Mouse (Mus musculus) gastrocnemius, postnatal 36 days (tissue): Measurements from ENCODE around the gene Fam186b. TPM values are rescaled to one million over a fixed set of nuclear protein-coding genes. Genes with fewer than 3 reads are reported as not detected.

Experiments
- DNase-seq, 2 experiments: peaks; one replicate each; pipeline ENCODE4 v3.0.0; 2022
- intact Hi-C: fragments of 180-260 bp; cut with DNase I; formaldehyde crosslinking; loops from one replicate; pipeline ENCODE4 v1.15.1; 2025
- total RNA-seq, 2 experiments: library from RNA; stranded (reverse); gene quantifications; 2 replicates each; pipeline ENCODE4 v1.2.3; 2021

Fam186b gene
- total RNA-seq, 2 experiments from 2014 or later, result not detected

GRCm38 (mm10) chr15:99231998-99232397, 63.7 kb downstream of the Fam186b start:
- intact Hi-C loops, result no loop called here
- DNase-seq, result no peak

DNA sequence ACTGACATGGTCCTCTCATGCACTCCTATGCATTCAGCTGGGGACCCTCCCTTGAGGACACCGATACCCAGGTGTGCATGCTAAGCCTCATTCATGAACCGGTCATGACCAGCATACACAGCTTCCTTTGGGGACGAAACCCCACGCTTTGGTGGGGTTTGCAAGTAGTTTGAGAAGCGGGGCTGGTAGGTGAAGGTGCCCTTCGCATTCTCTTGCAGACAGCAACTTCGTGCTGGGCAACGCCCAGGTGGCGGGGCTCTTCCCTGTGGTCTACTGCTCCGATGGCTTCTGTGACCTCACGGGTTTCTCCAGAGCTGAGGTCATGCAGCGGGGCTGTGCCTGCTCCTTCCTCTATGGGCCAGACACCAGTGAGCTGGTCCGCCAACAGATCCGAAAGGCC, 69.6 kb downstream of the Fam186b start:
- intact Hi-C loops, result no loop called here
- no peak for DNase-seq

DNA sequence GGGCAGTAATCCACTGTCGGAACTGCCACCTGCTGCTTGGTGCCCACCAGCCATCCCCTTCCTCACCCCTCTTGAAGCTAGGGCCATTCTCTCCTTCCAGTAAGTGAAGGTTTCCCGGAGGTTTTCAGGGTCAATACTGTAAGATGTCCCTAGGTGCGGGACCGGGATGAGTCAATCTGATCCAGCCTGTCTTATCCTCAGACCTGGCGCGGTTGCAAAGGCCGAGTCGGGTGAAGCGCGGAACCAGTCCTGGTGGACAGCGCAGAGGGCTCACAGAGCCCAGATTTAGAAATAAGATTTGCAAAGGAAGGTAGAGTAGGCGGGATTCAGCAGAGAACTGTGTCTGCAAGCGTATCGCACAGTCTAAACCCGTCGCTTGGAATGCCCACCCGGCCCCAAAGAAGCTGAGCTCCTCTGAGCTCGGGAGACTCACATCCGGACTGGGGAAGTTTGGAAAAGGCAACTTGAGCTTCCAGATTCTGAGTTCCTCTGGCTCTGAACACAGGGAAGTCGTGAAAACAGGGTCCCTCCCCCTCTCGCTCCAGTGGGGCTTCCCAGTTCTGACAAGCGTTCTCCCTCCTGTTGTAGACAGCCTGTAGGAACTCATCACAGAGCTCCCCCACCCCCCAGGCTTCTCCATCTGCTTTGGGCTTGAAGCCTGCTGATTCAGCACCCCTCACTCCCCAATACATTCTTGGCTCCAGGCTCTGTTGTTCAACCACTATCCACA, 70.4 kb downstream of the Fam186b start:
- no peak for DNase-seq
- intact Hi-C loops, result no loop called here

- DNase-seq, result peak in 1 of 2 experiments; percentile 34
Measured at GRCm38 (mm10) chr15:99224208-99224911, 71.3 kb downstream of the Fam186b start, which contains the start of gene Kcnh3. Gene Kcnh3, plus strand, starts transcription at chr15:99224861.

DNA sequence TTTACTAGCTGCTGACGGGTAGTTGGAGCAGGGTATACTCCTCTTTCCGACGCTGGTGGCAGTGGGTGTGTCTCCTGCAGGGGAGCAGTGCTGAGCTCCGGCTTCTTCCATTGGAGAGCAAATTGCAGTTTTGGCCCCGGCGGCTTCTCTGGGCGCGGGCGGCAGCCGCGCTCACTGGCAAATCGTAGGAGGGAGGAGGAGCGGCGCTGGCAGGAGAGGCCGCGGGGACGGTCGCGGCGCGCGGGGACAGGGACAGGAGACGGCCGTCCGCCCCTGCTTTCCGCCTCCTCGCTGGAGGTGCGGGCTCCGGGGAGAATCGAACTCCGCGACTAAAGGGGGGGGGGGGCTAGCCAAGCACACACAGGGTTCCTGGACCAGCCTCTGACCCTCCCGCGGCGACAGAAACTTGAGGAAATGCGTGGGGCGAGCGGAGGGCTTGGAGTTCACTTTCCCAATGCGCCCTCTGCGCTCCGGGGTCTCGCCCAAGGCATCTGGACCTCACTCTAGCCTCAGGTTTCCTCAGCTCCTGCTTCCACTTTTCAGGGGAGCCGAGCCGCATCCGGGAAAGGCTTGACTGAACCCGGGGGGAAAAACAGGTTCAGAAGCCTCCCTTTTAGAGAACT, 72.0 kb downstream of the Fam186b start:
- intact Hi-C loops, result no loop called here
- no peak for DNase-seq

More at GRCm38 (mm10) chr15:99224208-99224911, 71.3 kb downstream of the Fam186b start, which contains the start of gene Kcnh3:
- intact Hi-C loops, result no loop called here

DNA sequence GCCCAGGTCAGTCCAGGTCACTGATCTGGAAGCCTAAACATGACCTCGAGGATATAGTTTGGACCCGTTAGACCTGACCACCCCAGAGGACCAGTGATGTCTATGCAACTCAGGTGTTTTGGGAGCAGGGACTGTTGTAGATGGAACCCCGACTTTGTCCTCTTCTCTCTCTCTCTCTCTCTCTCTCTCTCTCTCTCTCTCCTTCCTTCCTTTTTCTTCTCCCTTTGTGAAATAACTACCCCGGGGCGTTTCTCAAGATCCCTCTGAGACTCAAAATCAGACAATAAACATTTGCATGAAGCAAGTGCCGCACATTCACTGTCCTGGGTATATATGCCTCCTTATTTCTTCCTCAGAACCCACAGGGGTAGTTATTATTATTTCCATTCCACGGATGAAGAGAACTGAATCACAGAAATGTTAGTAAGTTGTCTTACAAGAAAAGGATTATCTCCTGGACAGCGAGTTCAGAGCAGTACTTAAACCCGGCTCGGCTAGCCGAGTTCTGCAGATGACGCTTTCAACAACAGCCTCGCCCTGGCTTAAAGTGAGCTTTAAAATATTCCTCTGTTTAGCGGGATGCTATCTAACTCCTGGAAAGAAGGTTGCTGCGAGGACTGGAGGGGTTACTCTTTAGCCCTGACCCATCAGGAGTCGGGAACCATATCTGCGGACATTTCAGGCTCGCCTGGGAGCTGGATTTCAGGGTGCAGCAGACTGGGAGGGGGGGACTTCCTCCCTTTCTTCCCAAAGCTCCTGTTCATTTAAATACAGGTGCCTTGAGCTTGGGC, 72.7 kb downstream of the Fam186b start:
- DNase-seq, result no peak
- intact Hi-C loops, result no loop called here

DNA sequence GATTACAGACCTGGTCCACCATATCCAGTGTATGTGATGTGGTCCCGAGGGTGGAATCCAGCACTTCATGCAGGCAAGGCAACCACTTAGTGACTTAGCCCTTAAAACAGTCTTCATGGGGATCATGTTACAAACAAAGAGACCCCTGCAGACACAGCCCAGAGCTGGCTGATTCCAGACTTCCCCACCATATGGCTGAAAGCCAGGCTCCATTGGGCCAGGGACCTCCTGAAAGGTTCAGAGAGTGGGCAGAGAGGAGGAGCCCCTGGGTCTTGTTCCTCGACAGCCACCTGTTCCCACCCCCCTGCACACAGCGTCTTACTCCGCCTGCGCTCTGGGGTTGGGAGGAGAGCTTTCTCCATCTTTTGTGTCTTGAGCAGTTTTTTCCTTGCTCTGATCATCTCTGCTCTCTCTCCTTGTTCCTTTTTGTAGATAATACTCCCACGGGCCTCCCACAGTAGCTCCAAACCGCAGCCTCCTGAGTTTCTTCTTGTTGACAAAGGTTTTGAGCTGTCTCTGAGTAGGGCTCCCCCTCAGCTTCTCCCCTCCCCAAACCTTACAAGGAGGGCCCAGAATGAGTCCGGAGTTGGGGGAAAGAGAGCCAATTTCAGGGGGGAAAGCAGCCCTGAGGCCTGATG, 74.3 kb downstream of the Fam186b start:
- DNase-seq, result no peak
- intact Hi-C loops, result no loop called here

Other genes with a start within 250 kb of the Fam186b start
- gene Prph, start 240.7 kb downstream of the Fam186b start, total RNA-seq, result 1 to 10 TPM in 1 of 2 experiments, under 1 TPM in 1; 0.42 to 1.2 TPM
- under 1 TPM; 0.62 to 0.69 TPM for gene Troap, start 221.3 kb downstream of the Fam186b start, total RNA-seq
- gene C1ql4, start 208.1 kb downstream of the Fam186b start, total RNA-seq, result not detected
- under 1 TPM in 1 of 2 experiments, not detected in 1; 0.27 TPM for gene Dnajc22, start 202.7 kb downstream of the Fam186b start, total RNA-seq
- gene Spats2, start 170.0 kb downstream of the Fam186b start, total RNA-seq, result 1 to 10 TPM; 3.8 to 3.9 TPM
- gene Kcnh3, start 71.0 kb downstream of the Fam186b start, total RNA-seq, result under 1 TPM in 1 of 2 experiments, not detected in 1; 0.08 TPM
- 10 to 100 TPM; 25.6 to 28.9 TPM for gene Mcrs1, start 43.9 kb downstream of the Fam186b start, total RNA-seq
- 10 to 100 TPM; 21.0 to 23.0 TPM for gene Prpf40b, start 801 bp downstream of the Fam186b start, total RNA-seq
- gene Fmnl3, start 74.6 kb upstream of the Fam186b start, total RNA-seq, result 1 to 10 TPM; 6.6 to 7.0 TPM
- 100 to 1,000 TPM; 165 to 172 TPM for gene Tmbim6, start 97.0 kb upstream of the Fam186b start, total RNA-seq
- gene Nckap5l, start 161.9 kb upstream of the Fam186b start, total RNA-seq, result 1 to 10 TPM; 3.6 to 4.0 TPM
- gene Bcdin3d, start 178.8 kb upstream of the Fam186b start, total RNA-seq, result 1 to 10 TPM; 3.0 to 3.5 TPM
- gene Faim2, start 232.3 kb upstream of the Fam186b start, total RNA-seq, result under 1 TPM; 0.05 to 0.26 TPM